Mouse (Mus musculus) limb, embryonic 10.5 days (tissue): Measurements from ENCODE around the gene Lrrc8a. TPM values are rescaled to one million over a fixed set of nuclear protein-coding genes. Genes with fewer than 3 reads are reported as not detected.

ENCODE experiments used
- DNase-seq: peaks from one replicate; pipeline ENCODE4 v3.0.0-alpha.2; 2017; ENCODE audit warnings: low spot score
- H3K27ac ChIP-seq: fragments of 300-500 bp; sonication (generic); 2 replicates; pipeline ENCODE4 v1.5.1; 2016; ENCODE audit warnings: mild to moderate bottlenecking
- H3K27me3 ChIP-seq: fragments of 300-500 bp; sonication (generic); 2 replicates; pipeline ENCODE4 v1.6.1; 2016; ENCODE audit warnings: low read depth, mild to moderate bottlenecking; ENCODE audit not compliant: poor library complexity, severe bottlenecking
- H3K36me3 ChIP-seq: fragments of 300-500 bp; sonication (generic); 2 replicates; pipeline ENCODE4 v1.6.1; 2016; ENCODE audit warnings: mild to moderate bottlenecking, moderate library complexity
- H3K4me1 ChIP-seq: fragments of 300-500 bp; sonication (generic); 2 replicates; pipeline ENCODE4 v1.6.1; 2016
- H3K4me3 ChIP-seq: fragments of 300-500 bp; sonication (generic); 2 replicates; pipeline ENCODE4 v1.5.1; 2016; ENCODE audit warnings: mild to moderate bottlenecking, moderate library complexity
- H3K9me3 ChIP-seq: fragments of 300-500 bp; sonication (generic); replicated peaks from 2 replicates; pipeline ENCODE4 v1.6.1; 2016; ENCODE audit warnings: mild to moderate bottlenecking
- WGBS: fragments of 180-500 bp; shearing (Covaris S2); methylation state at CpG from one replicate; pipeline ENCODE4 v1.1.7; 2016; 5-methylcytosine and 5-hydroxymethylcytosine counted together
- polyA plus RNA-seq: library from polyadenylated mRNA; unstranded; fragments of >200 nt; fragmentation: Nextera tagmentation; extraction: Ambion mirVana; gene quantifications from 2 replicates; pipeline ENCODE4 v1.2.1, GENCODE M21; 2016

The Lrrc8a gene
- polyA plus RNA-seq, 1 experiment from 2014 or later, result 46.0 TPM

GRCm38 (mm10) chr2:30309351-30309750 is 71.8 kb downstream of the Lrrc8a start:
- no peaks in the 10 kb centered on the region for H3K9me3 ChIP-seq
- H3K27ac ChIP-seq, result no peak overlapping the region
- 90% methylated on average over 3 of the region's 3 CpGs for WGBS
- no peak overlapping the region for H3K4me3 ChIP-seq
- no peaks in the 10 kb centered on the region for H3K4me1 ChIP-seq
- peaks cover 98% of the 10 kb centered on the region for H3K36me3 ChIP-seq
- no peaks in the 10 kb centered on the region for H3K27me3 ChIP-seq
- DNase-seq, result no peak

GRCm38 (mm10) chr2:30311481-30311880 is 74.0 kb downstream of the Lrrc8a start:
- H3K9me3 ChIP-seq, result no peaks in the 10 kb centered on the region
- 96% methylated on average over 2 of the region's 2 CpGs for WGBS
- no peak for DNase-seq
- no peaks in the 10 kb centered on the region for H3K4me1 ChIP-seq
- H3K27ac ChIP-seq, result no peak overlapping the region
- H3K36me3 ChIP-seq, result peaks cover 98% of the 10 kb centered on the region
- no peaks in the 10 kb centered on the region for H3K27me3 ChIP-seq
- no peak overlapping the region for H3K4me3 ChIP-seq

Other genes with a start within 250 kb of the Lrrc8a start
- gene Wdr34, start 188.8 kb upstream of the Lrrc8a start, polyA plus RNA-seq, result 38.6 and 45.0 TPM in 2 replicates
- gene Set, start 180.3 kb upstream of the Lrrc8a start, polyA plus RNA-seq, result 854 and 929 TPM in 2 replicates
- gene Pkn3, start 160.0 kb upstream of the Lrrc8a start, polyA plus RNA-seq, result 13.5 and 14.7 TPM in 2 replicates
- 35.6 and 37.2 TPM in 2 replicates for gene Zdhhc12, start 144.1 kb upstream of the Lrrc8a start, polyA plus RNA-seq
- 6.5 and 9.3 TPM in 2 replicates for gene Zer1, start 113.1 kb upstream of the Lrrc8a start, polyA plus RNA-seq
- 6.8 and 8.1 TPM in 2 replicates for gene Tbc1d13, start 104.0 kb upstream of the Lrrc8a start, polyA plus RNA-seq
- gene Endog, start 66.2 kb upstream of the Lrrc8a start, polyA plus RNA-seq, result 15.2 and 19.5 TPM in 2 replicates
- 104 and 107 TPM in 2 replicates for gene Spout1, start 59.3 kb upstream of the Lrrc8a start, polyA plus RNA-seq
- 7.5 and 8.4 TPM in 2 replicates for gene Kyat1, start 31.9 kb upstream of the Lrrc8a start, polyA plus RNA-seq
- 0.04 and 0.08 TPM in 2 replicates for gene Gm28035, start 2.9 kb downstream of the Lrrc8a start, polyA plus RNA-seq
- gene Phyhd1, start 28.5 kb downstream of the Lrrc8a start, polyA plus RNA-seq, result 1.4 and 3.3 TPM in 2 replicates
- gene Gm28038, start 43.3 kb downstream of the Lrrc8a start, polyA plus RNA-seq, result not detected in 2 replicates
- gene Dolk, start 48.6 kb downstream of the Lrrc8a start, polyA plus RNA-seq, result 26.8 and 27.5 TPM in 2 replicates
- 74.4 and 77.1 TPM in 2 replicates for gene Nup188, start 48.7 kb downstream of the Lrrc8a start, polyA plus RNA-seq
- gene Sh3glb2, start 121.6 kb downstream of the Lrrc8a start, polyA plus RNA-seq, result 76.5 and 90.3 TPM in 2 replicates
- gene Miga2, start 126.5 kb downstream of the Lrrc8a start, polyA plus RNA-seq, result 30.8 and 33.3 TPM in 2 replicates
- 37.6 and 45.4 TPM in 2 replicates for gene Dolpp1, start 154.5 kb downstream of the Lrrc8a start, polyA plus RNA-seq
- gene Crat, start 178.1 kb downstream of the Lrrc8a start, polyA plus RNA-seq, result 21.9 and 22.9 TPM in 2 replicates
- 172 and 177 TPM in 2 replicates for gene Ptpa, start 178.3 kb downstream of the Lrrc8a start, polyA plus RNA-seq
- gene Ier5l, start 236.5 kb downstream of the Lrrc8a start, polyA plus RNA-seq, result 2.2 and 2.9 TPM in 2 replicates